ENCODE assay signal across 8 mouse cellular contexts in genomic region chr10:12941018-12941761, GRCm38 (mm10). TPM values are rescaled to one million over a fixed set of nuclear protein-coding genes. Genes with fewer than 3 reads are reported as not detected.
DNase-seq lines count a peak whose midpoint lies in the region; ATAC-seq lines count a peak whose summit lies in the region.

No protein-coding gene starts in this region.

- no peaks in the 10 kb centered on the region for H3K36me3 ChIP-seq in hindbrain, embryonic 15.5 days
- H3K36me3 ChIP-seq in limb, embryonic 11.5 days (ENCODE audit: control insufficient read depth, insufficient read depth, low read length): no peaks in the 10 kb centered on the region
- H3K36me3 ChIP-seq in neural tube, embryonic 12.5 days: no peaks in the 10 kb centered on the region

- H3K27ac ChIP-seq in hindbrain, embryonic 15.5 days (replicated peaks): peak overlapping the region; percentile 11; the same call in 1 of the 2 replicates
- H3K27ac ChIP-seq in limb, embryonic 11.5 days (replicated peaks; ENCODE audit: low read depth, low read length): no peak overlapping the region
- no peak overlapping the region for H3K27ac ChIP-seq in neural tube, embryonic 12.5 days

- peaks cover 13% of the 10 kb centered on the region for H3K4me1 ChIP-seq in hindbrain, embryonic 15.5 days (replicated peaks)
- 0 out of 2 replicates have a peak, but pooled peaks cover 3% of the 10 kb centered on the region for H3K4me1 ChIP-seq in limb, embryonic 11.5 days (ENCODE audit: control insufficient read depth, insufficient read depth, low read length)
- peaks cover 10% of the 10 kb centered on the region; the same call in 1 of the 2 replicates for H3K4me1 ChIP-seq in neural tube, embryonic 12.5 days

- peak; percentile 95 for ATAC-seq in hindbrain, embryonic 15.5 days (ENCODE audit: low FRiP score, low read depth)
- ATAC-seq in limb, embryonic 11.5 days (ENCODE audit: insufficient number of reproducible peaks, low FRiP score, low TSS enrichment, low read depth): peak; percentile 72; the same call in 1 of the 2 replicates
- ATAC-seq in neural tube, embryonic 12.5 days (ENCODE audit: low FRiP score, low read depth): peak; percentile 91

- WGBS in hindbrain, embryonic 15.5 days: 9% methylated on average over 63 of the region's 63 CpGs
- WGBS in limb, embryonic 11.5 days: 9% methylated on average over 63 of the region's 63 CpGs
- 9% methylated on average over 63 of the region's 63 CpGs for WGBS in neural tube, embryonic 12.5 days

- DNase-seq in adrenal gland, postnatal 14 days: peak; percentile 23
- DNase-seq in adrenal gland, adult 2 months: no peak
- DNase-seq in thymus, postnatal 4 days: peak; percentile 45
- no peak for DNase-seq in thymus, postnatal 0 days (ENCODE audit: low spot score)
- peak; percentile 73 for DNase-seq in limb, embryonic 11.5 days (ENCODE audit: low spot score)
- DNase-seq in spleen, postnatal 10 days (ENCODE audit: low spot score in 2 of 2): no peak

- no peaks in the 10 kb centered on the region for H3K9me3 ChIP-seq in hindbrain, embryonic 15.5 days
- H3K9me3 ChIP-seq in limb, embryonic 11.5 days (ENCODE audit: control insufficient read depth, low read length): no peaks in the 10 kb centered on the region; the same call in 1 of the 2 replicates
- H3K9me3 ChIP-seq in neural tube, embryonic 12.5 days: no peaks in the 10 kb centered on the region

- peak overlapping the region; percentile 36 for H3K4me3 ChIP-seq in hindbrain, embryonic 15.5 days
- peak overlapping the region; percentile 30 for H3K4me3 ChIP-seq in limb, embryonic 11.5 days (ENCODE audit: low read depth, low read length)
- peak overlapping the region; percentile 43 for H3K4me3 ChIP-seq in neural tube, embryonic 12.5 days

- H3K27me3 ChIP-seq in hindbrain, embryonic 15.5 days: peaks cover 13% of the 10 kb centered on the region; the same call in 1 of the 2 replicates
- peaks cover 24% of the 10 kb centered on the region for H3K27me3 ChIP-seq in limb, embryonic 11.5 days (ENCODE audit: control insufficient read depth, insufficient read depth, low read length)
- peaks cover 24% of the 10 kb centered on the region for H3K27me3 ChIP-seq in neural tube, embryonic 12.5 days (replicated peaks)

- H3K9ac ChIP-seq in hindbrain, embryonic 15.5 days: peak overlapping the region; percentile 36
- peak overlapping the region; percentile 49; the same call in 1 of the 2 replicates for H3K9ac ChIP-seq in limb, embryonic 11.5 days (ENCODE audit: low read length)
- H3K9ac ChIP-seq in neural tube, embryonic 12.5 days: peak overlapping the region; percentile 38

- peak overlapping the region; percentile 57 for H3K4me2 ChIP-seq in hindbrain, embryonic 15.5 days
- peak overlapping the region; percentile 61 for H3K4me2 ChIP-seq in limb, embryonic 11.5 days (ENCODE audit: low read depth, severe bottlenecking)
- peak overlapping the region; percentile 64 for H3K4me2 ChIP-seq in neural tube, embryonic 12.5 days (replicated peaks)

RNA-seq across cellular contexts. Expression of gene Stx11, which starts 22.9 kb away (rescaled TPM):
- total RNA-seq in adrenal gland, postnatal 14 days (2021): 6.2 and 6.7 TPM in 2 replicates
- total RNA-seq in adrenal gland, adult 2 months (2021): 1 to 10 TPM; 8.7 to 8.9 TPM
- 5.1 and 11.0 TPM in 2 replicates for polyA plus RNA-seq in adrenal gland, adult 2 months (2012; rRNA removed)
- polyA plus RNA-seq in thymus, postnatal 0 days (2015; fragmentation: Nextera tagmentation; extraction: Ambion mirVana): 20.6 and 21.9 TPM in 2 replicates
- 1.8 and 2.0 TPM in 2 replicates for polyA plus RNA-seq in hindbrain, embryonic 15.5 days (2015; fragmentation: Nextera tagmentation; extraction: Ambion mirVana)
- 0.82 and 1.5 TPM in 2 replicates for polyA plus RNA-seq in limb, embryonic 11.5 days (2014; fragmentation: Nextera tagmentation; extraction: Ambion mirVana)
- 2.3 and 4.5 TPM in 2 replicates for polyA plus RNA-seq in neural tube, embryonic 12.5 days (2016; fragmentation: Nextera tagmentation; extraction: Ambion mirVana)

Comparison
In these comparisons a context has a peak if more than half of its experiments do, and no peak if none do; other contexts are left out.
1. DNase-seq: peak in adrenal gland, postnatal 14 days (single experiment), thymus, postnatal 4 days (single experiment) and limb, embryonic 11.5 days (single experiment); none in adrenal gland, adult 2 months (single experiment), thymus, postnatal 0 days (single experiment) and spleen, postnatal 10 days (0 of 2).
2. Peak in every context shown above with its lines, with median percentiles within 50 percentile points of each other: ATAC-seq, H3K4me2 ChIP-seq, H3K4me3 ChIP-seq and H3K9ac ChIP-seq.